Mouse (Mus musculus): ENCODE measurements at regions not wholly inside any gene's neighbourhood (a gene's known extent, or its start where the extent isn't known, plus 50 kb on each side); places are given as distances from the start of the nearest gene placed in this dataset.

DNA sequence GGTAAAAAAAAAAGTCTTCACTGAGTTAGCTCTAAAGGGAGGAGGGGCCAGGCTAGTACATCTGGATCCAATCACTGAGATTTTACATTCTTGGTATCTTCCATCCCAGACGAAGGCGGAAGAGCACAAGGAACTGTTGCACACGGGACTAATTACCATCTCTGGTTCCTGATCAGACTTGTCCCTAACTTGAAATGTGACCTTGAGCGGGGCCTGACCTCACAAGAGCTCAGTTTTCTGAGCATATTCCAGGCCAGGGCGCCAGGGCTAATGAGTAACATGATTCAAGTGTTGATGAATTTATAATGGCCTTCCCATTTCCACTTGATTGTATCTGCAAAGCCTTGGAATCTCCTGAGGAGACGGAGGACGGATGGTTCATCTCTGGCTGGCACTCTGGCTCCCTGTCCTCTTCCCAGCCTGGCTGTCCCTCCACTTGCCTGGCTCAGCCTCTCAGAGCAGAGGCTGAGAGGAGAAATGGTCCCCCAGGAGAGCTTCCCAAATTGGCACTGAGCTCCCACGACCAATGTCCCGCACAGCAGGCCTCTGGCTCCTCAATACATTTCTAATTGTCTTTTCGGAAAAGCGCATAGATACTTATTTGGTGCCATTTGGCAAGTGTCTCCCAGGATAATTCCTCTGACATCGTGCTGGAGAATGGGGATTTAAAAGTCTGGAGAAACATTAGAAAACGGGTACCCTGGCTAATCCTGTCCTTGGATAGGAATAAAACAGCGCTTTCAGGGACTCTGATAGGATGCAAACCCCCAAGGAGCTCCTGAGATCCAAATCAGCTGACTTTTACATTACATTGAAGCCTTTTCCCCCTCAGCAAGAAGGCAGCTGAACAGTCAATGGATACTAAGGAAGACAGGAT is 58.1 kb upstream of the Tln2 start:
- no peak for TF ChIP-seq USF1 (IDR thresholded peaks at IDR 0.05; ENCODE audit: low read depth)
- TF ChIP-seq TCF12 (IDR thresholded peaks at IDR 0.05; ENCODE audit: insufficient read depth, poor library complexity, severe bottlenecking) = no peak
- no peak for TF ChIP-seq POLR2A (IDR thresholded peaks at IDR 0.05; ENCODE audit: insufficient read length, low read depth)
- TF ChIP-seq CEBPB (IDR thresholded peaks at IDR 0.05; ENCODE audit: insufficient read depth, poor library complexity, severe bottlenecking) = no peak
- no peak for TF ChIP-seq MAX (IDR thresholded peaks at IDR 0.05; ENCODE audit: low read depth)
- no peak for TF ChIP-seq MYOD1 (IDR thresholded peaks at IDR 0.05; ENCODE audit: control insufficient read depth in 1 of 3, insufficient read length in 2 of 3, low read depth in 2 of 3)
- no peak for TF ChIP-seq MYOG (IDR thresholded peaks at IDR 0.05; ENCODE audit: control insufficient read depth in 1 of 3, insufficient read depth in 1 of 3, insufficient read length in 2 of 3, low read depth in 2 of 3)
- no peak for TF ChIP-seq E2F4 (IDR thresholded peaks at IDR 0.05; ENCODE audit: insufficient read depth)
